10 mouse cellular contexts compared by ENCODE assay signal in the genomic region with DNA sequence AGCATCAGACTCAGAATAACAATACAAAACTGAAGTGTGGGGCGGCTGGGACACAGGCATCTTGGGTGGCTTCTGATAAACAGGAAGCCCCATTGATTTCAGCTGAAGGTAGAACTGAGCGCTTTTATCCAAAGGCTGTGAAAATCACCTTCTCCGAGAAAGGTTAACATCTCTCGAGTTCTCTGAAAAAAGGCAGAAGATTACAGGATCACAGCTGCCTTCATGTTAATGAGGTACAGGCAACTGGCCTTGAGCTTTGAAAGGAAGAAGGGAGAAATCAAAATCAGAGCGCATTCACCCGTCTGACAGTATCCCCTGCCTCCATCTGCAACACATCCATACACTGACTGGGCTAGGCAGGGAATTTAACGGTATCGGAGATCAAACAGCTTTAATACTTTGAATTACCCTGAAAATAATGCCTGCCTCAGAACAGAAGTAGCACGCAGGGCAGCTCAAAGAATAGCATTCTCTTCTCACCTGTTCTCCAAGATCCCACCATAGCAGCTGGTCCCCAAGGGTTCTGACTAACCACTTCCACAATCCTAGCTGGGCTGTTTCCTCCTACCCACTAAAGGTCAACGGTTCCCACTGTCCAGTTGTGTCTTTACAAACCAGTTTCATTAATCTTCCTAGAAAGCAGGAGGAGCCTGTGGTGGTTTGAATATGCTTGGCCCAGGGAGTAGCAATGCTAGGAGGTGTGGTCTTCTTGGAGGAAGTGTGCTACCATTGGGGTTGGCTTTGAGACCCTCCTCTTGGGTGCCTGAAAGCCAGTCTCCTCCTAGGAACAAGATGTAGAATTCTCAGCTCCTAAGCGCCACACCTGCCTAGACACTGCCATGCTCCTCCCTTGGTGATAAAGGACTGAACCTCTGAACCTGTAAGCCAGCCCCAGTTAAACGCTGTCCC.
DNase-seq lines count a peak whose midpoint lies in the region; ATAC-seq and TF ChIP-seq lines count a peak whose summit lies in the region.
"Had no signal": no experiment of that assay in that cellular context is flagged by ENCODE, and none has a peak within 500 bp of the region (broad histone marks: within the 10 kb centered on the region; RNA-seq: fewer than 3 reads in every experiment).

No protein-coding gene starts in this region.

- H3K9ac ChIP-seq in embryonic facial prominence, embryonic 12.5 days: no peak overlapping the region
- H3K9ac ChIP-seq in hindbrain, embryonic 14.5 days: peak overlapping the region; percentile 12; the same call in 1 of the 2 replicates
- H3K9ac ChIP-seq in midbrain, postnatal 0 days (replicated peaks; ENCODE audit: low read length, poor library complexity, severe bottlenecking): peak overlapping the region; percentile 29; the same call in 1 of the 2 replicates
- H3K9ac ChIP-seq: heart, embryonic 15.5 days had no signal

- peak overlapping the region; percentile 54; the same call in 1 of the 2 replicates for H3K27ac ChIP-seq in embryonic facial prominence, embryonic 12.5 days
- peak overlapping the region; percentile 74 for H3K27ac ChIP-seq in hindbrain, embryonic 14.5 days
- peak overlapping the region; percentile 57 for H3K27ac ChIP-seq in midbrain, postnatal 0 days (ENCODE audit: low read depth, low read length)
- H3K27ac ChIP-seq: heart, embryonic 15.5 days had no signal

- H3K4me3 ChIP-seq in embryonic facial prominence, embryonic 12.5 days: no peak overlapping the region
- H3K4me3 ChIP-seq in hindbrain, embryonic 14.5 days (replicated peaks; ENCODE audit: low read length): no peak overlapping the region
- H3K4me3 ChIP-seq in midbrain, postnatal 0 days (ENCODE audit: low read depth, low read length): no peak overlapping the region
- H3K4me3 ChIP-seq: heart, embryonic 15.5 days had no signal

- H3K4me2 ChIP-seq in embryonic facial prominence, embryonic 12.5 days (replicated peaks): peak overlapping the region; percentile 11; the same call in 1 of the 2 replicates
- peak overlapping the region; percentile 27 for H3K4me2 ChIP-seq in hindbrain, embryonic 14.5 days (replicated peaks)
- H3K4me2 ChIP-seq in midbrain, postnatal 0 days (ENCODE audit: low read depth, low read length, poor library complexity, severe bottlenecking): peak overlapping the region; percentile 18; the same call in 1 of the 2 replicates
- H3K4me2 ChIP-seq: heart, embryonic 15.5 days had no signal

- no peaks in the 10 kb centered on the region for H3K27me3 ChIP-seq in embryonic facial prominence, embryonic 12.5 days
- H3K27me3 ChIP-seq in hindbrain, embryonic 14.5 days (ENCODE audit: control insufficient read depth, insufficient read depth, low read length): no peaks in the 10 kb centered on the region
- H3K27me3 ChIP-seq in midbrain, postnatal 0 days (ENCODE audit: insufficient read depth, low read length): no peaks in the 10 kb centered on the region
- H3K27me3 ChIP-seq: heart, embryonic 15.5 days had no signal

- peaks cover 48% of the 10 kb centered on the region for H3K4me1 ChIP-seq in embryonic facial prominence, embryonic 12.5 days
- H3K4me1 ChIP-seq in hindbrain, embryonic 14.5 days (replicated peaks; ENCODE audit: control insufficient read depth, insufficient read depth, low read length): peaks cover 35% of the 10 kb centered on the region
- H3K4me1 ChIP-seq in midbrain, postnatal 0 days (ENCODE audit: insufficient read depth, low read length): peaks cover 12% of the 10 kb centered on the region; the same call in 1 of the 2 replicates

- no peaks in the 10 kb centered on the region for H3K9me3 ChIP-seq in embryonic facial prominence, embryonic 12.5 days
- H3K9me3 ChIP-seq in hindbrain, embryonic 14.5 days (ENCODE audit: control insufficient read depth, low read length): no peaks in the 10 kb centered on the region
- H3K9me3 ChIP-seq in midbrain, postnatal 0 days (ENCODE audit: low read length): no peaks in the 10 kb centered on the region
- H3K9me3 ChIP-seq: heart, embryonic 15.5 days had no signal

- H3K36me3 ChIP-seq in embryonic facial prominence, embryonic 12.5 days: no peaks in the 10 kb centered on the region
- no peaks in the 10 kb centered on the region for H3K36me3 ChIP-seq in hindbrain, embryonic 14.5 days (replicated peaks; ENCODE audit: control insufficient read depth, insufficient read depth)
- H3K36me3 ChIP-seq in midbrain, postnatal 0 days (ENCODE audit: insufficient read depth, low read length): no peaks in the 10 kb centered on the region
- H3K36me3 ChIP-seq: heart, embryonic 15.5 days had no signal

- no peak for TF ChIP-seq CTCF in midbrain, postnatal 0 days (IDR thresholded peaks at IDR 0.05)

- 18% methylated on average over 12 of the region's 12 CpGs for WGBS in embryonic facial prominence, embryonic 12.5 days
- 23% methylated on average over 12 of the region's 12 CpGs for WGBS in hindbrain, embryonic 14.5 days
- WGBS in midbrain, postnatal 0 days: 23% methylated on average over 12 of the region's 12 CpGs

- ATAC-seq in embryonic facial prominence, embryonic 12.5 days (ENCODE audit: insufficient number of reproducible peaks, insufficient read depth, low FRiP score, low TSS enrichment): no peak
- no peak for ATAC-seq in hindbrain, embryonic 14.5 days (ENCODE audit: low FRiP score)
- no peak; the same call in 1 of the 2 replicates for ATAC-seq in midbrain, postnatal 0 days (ENCODE audit: low FRiP score)
- no peak for ATAC-seq in megakaryocyte, adult 5-6 weeks (ENCODE audit: poor library complexity, severe bottlenecking)

- DNase-seq in ZHBTc4 (ENCODE audit: low read depth, low spot score): peak; percentile 39
- no peak for DNase-seq in hindbrain, embryonic 14.5 days (ENCODE audit: low spot score)
- DNase-seq in midbrain, postnatal 0 days (ENCODE audit: low spot score): peak; percentile 9
- DNase-seq in thymus, postnatal 25 days: no peak
- no peak for DNase-seq in layer of hippocampus, postnatal 10 days (ENCODE audit: low spot score in 2 of 2)
- DNase-seq in right cerebral cortex, postnatal 36 days (ENCODE audit: low spot score in 2 of 2): no peak
- DNase-seq: lung, postnatal 10 days had no signal

Comparison
In these comparisons a context has a peak if more than half of its experiments do, and no peak if none do; other contexts are left out.
1. DNase-seq: peak in ZHBTc4 (single experiment) and midbrain, postnatal 0 days (single experiment); none in hindbrain, embryonic 14.5 days (single experiment), thymus, postnatal 25 days (single experiment), layer of hippocampus, postnatal 10 days (0 of 2) and right cerebral cortex, postnatal 36 days (0 of 2).
2. Peak in every context shown above with its lines, with median percentiles within 50 percentile points of each other: H3K27ac ChIP-seq and H3K4me2 ChIP-seq.